Mouse (Mus musculus): Measurements from ENCODE around the gene Abcc4.

DNA sequence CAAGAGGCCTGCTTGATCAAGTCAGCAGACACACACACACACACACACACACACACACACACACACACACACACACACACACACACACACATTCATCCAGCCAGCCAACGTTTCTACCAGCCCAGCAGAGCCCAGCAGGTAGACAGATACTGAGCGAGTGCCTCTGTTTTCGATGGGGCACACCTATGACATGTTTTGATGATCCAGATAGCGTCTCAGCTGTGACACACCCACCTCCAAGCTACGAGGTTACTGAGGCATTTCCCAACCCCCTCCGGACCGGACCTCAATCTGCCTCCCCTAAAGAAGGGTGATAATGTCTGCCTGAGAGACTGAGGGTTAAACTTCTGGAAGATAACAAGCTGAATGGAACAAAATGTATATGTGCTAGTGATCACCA is 5.4 kb downstream of the Abcc4 start:
- TF ChIP-seq POLR2A (IDR thresholded peaks at IDR 0.05; ENCODE audit: borderline replicate concordance, insufficient read depth, low read length) (no peak), CTCF (IDR thresholded peaks at IDR 0.05; ENCODE audit: borderline replicate concordance, insufficient read depth, low read depth, low read length) (no peak)

Measured in cerebellum, adult 2 months (tissue).